Mouse (Mus musculus) heart, postnatal 0 days (tissue): ENCODE data around the gene Rxra. TPM values are rescaled to one million over a fixed set of nuclear protein-coding genes. Genes with fewer than 3 reads are reported as not detected.

Experiments
- ATAC-seq: fragments of 200-750 bp; cut with Nextera tagmentation; 2 replicates; pipeline ENCODE4 v1.8.0; 2017; ENCODE audit warnings: low read depth, moderate number of reproducible peaks, moderate library complexity; ENCODE audit not compliant: insufficient read depth
- DNase-seq: peaks from one replicate; pipeline ENCODE4 v3.0.0-alpha.2; 2016; ENCODE audit warnings: low spot score
- H3K27ac ChIP-seq: fragments of 300-500 bp; sonication (generic); 2 replicates; pipeline ENCODE4 v1.5.1; 2014; ENCODE audit warnings: low read depth, mild to moderate bottlenecking
- H3K27me3 ChIP-seq: fragments of 300-500 bp; sonication (generic); 2 replicates; pipeline ENCODE4 v1.6.1; 2014; ENCODE audit warnings: low read length, mixed read lengths; ENCODE audit not compliant: control insufficient read depth, insufficient read depth
- H3K36me3 ChIP-seq: fragments of 300-500 bp; sonication (generic); replicated peaks from 2 replicates; pipeline ENCODE4 v1.6.1; 2014; ENCODE audit warnings: low read length, mixed read lengths; ENCODE audit not compliant: control insufficient read depth, insufficient read depth
- H3K4me1 ChIP-seq: fragments of 300-500 bp; sonication (generic); 2 replicates; pipeline ENCODE4 v1.6.1; 2014; ENCODE audit warnings: antibody characterized with exemption; ENCODE audit not compliant: control insufficient read depth, insufficient read depth
- H3K4me2 ChIP-seq: fragments of 300-500 bp; sonication (generic); 2 replicates; pipeline ENCODE4 v1.6.1; 2014; ENCODE audit warnings: low read depth, mild to moderate bottlenecking, low read length, moderate library complexity
- H3K4me3 ChIP-seq: fragments of 300-500 bp; sonication (generic); 2 replicates; pipeline ENCODE4 v1.5.1; 2014; ENCODE audit warnings: low read depth, low read length
- H3K9ac ChIP-seq: fragments of 300-500 bp; sonication (generic); replicated peaks from 2 replicates; pipeline ENCODE4 v1.6.1; 2014; ENCODE audit warnings: low read depth, low read length, mixed read lengths
- H3K9me3 ChIP-seq: fragments of 300-500 bp; sonication (generic); replicated peaks from 2 replicates; pipeline ENCODE4 v1.6.1; 2016; ENCODE audit warnings: low read length; ENCODE audit not compliant: control insufficient read depth
- CTCF ChIP-seq: IDR thresholded peaks from 2 replicates; pipeline ENCODE4 v1.5.1; 2016; ENCODE audit warnings: antibody characterized with exemption, control low read depth, low read depth
- EP300 ChIP-seq: IDR thresholded peaks from 2 replicates; pipeline ENCODE4 v1.6.1; 2016; ENCODE audit warnings: antibody characterized with exemption, low read depth
- WGBS: fragments of 180-500 bp; shearing (Covaris S2); extraction: QIAGEN DNeasy Blood & Tissue Kit; methylation state at CpG from one replicate; pipeline ENCODE4 v1.1.7; 2014; 5-methylcytosine and 5-hydroxymethylcytosine counted together
- polyA plus RNA-seq: library from polyadenylated mRNA; unstranded; fragments of >200 nt; fragmentation: Nextera tagmentation; extraction: Ambion mirVana; gene quantifications from 2 replicates; pipeline ENCODE4 v1.2.1, GENCODE M21; 2015
- total RNA-seq: library from RNA; depleted of rRNA; stranded (reverse); fragments of >200 nt; gene quantifications from 2 replicates; pipeline ENCODE4 v1.2.3, GENCODE M21; 2014; ENCODE audit warnings: low replicate concordance

Rxra gene
- total and polyA plus RNA-seq, 2 experiments from 2014 or later: 5.5 to 56.9 TPM

GRCm38 (mm10) chr2:27777756-27778155 is 101.5 kb downstream of the Rxra start:
- ATAC-seq: no peak
- TF ChIP-seq EP300 (no peak), CTCF (no peak)
- no peaks in the 10 kb centered on the region for H3K36me3 ChIP-seq
- no peaks in the 10 kb centered on the region for H3K9me3 ChIP-seq
- no peaks in the 10 kb centered on the region for H3K27me3 ChIP-seq
- H3K27ac ChIP-seq: no peak overlapping the region
- DNase-seq: no peak
- H3K4me2 ChIP-seq: no peak overlapping the region
- WGBS: 66% methylated on average over 2 of the region's 2 CpGs
- no peak overlapping the region for H3K4me3 ChIP-seq
- no peak overlapping the region for H3K9ac ChIP-seq
- H3K4me1 ChIP-seq: no peaks in the 10 kb centered on the region

- Histone ChIP-seq H3K27me3 (no peaks in the 10 kb centered on the region), H3K36me3 (no peaks in the 10 kb centered on the region), H3K4me1 (no peaks in the 10 kb centered on the region), H3K9me3 (no peaks in the 10 kb centered on the region), H3K4me3 (no peak overlapping the region), H3K9ac (no peak overlapping the region), H3K4me2 (no peak overlapping the region), H3K27ac (no peak overlapping the region)
- WGBS: 53% methylated on average over 6 of the region's 6 CpGs
- no peak for ATAC-seq
- DNase-seq: no peak
- TF ChIP-seq CTCF (no peak), EP300 (no peak)
Measured at GRCm38 (mm10) chr2:27778289-27778688, 102.0 kb downstream of the Rxra start.

GRCm38 (mm10) chr2:27779291-27779866 is 103.1 kb downstream of the Rxra start:
- WGBS: 63% methylated on average over 9 of the region's 9 CpGs
- no peak for ATAC-seq
- Histone ChIP-seq H3K4me1 (no peaks in the 10 kb centered on the region), H3K27ac (no peak overlapping the region), H3K9ac (no peak overlapping the region), H3K27me3 (no peaks in the 10 kb centered on the region), H3K4me2 (no peak overlapping the region), H3K36me3 (no peaks in the 10 kb centered on the region), H3K9me3 (no peaks in the 10 kb centered on the region), H3K4me3 (no peak overlapping the region)
- TF ChIP-seq EP300 (no peak), CTCF (no peak)
- DNase-seq: no peak

GRCm38 (mm10) chr2:27780162-27780561 is 103.9 kb downstream of the Rxra start:
- Histone ChIP-seq H3K4me2 (no peak overlapping the region), H3K27me3 (no peaks in the 10 kb centered on the region), H3K9me3 (no peaks in the 10 kb centered on the region), H3K36me3 (no peaks in the 10 kb centered on the region), H3K4me3 (no peak overlapping the region), H3K9ac (no peak overlapping the region), H3K4me1 (no peaks in the 10 kb centered on the region), H3K27ac (no peak overlapping the region)
- DNase-seq (no peak), ATAC-seq (no peak)
- TF ChIP-seq EP300: no peak
- TF ChIP-seq CTCF: no peak
- 83% methylated on average over 7 of the region's 7 CpGs for WGBS

- H3K27me3 ChIP-seq: 0 out of 2 replicates have a peak, but pooled peaks cover 5% of the 10 kb centered on the region
- no peak overlapping the region for H3K9ac ChIP-seq
- H3K4me2 ChIP-seq: no peak overlapping the region
- no peak overlapping the region for H3K27ac ChIP-seq
- DNase-seq (no peak), ATAC-seq (no peak)
- H3K4me1 ChIP-seq: no peaks in the 10 kb centered on the region
- H3K9me3 ChIP-seq: no peaks in the 10 kb centered on the region
- WGBS: 85% methylated on average over 8 of the region's 8 CpGs
- TF ChIP-seq EP300: no peak
- H3K36me3 ChIP-seq: no peaks in the 10 kb centered on the region
- H3K4me3 ChIP-seq: no peak overlapping the region
Measured at GRCm38 (mm10) chr2:27785363-27785762, 109.1 kb downstream of the Rxra start.

GRCm38 (mm10) chr2:27785973-27786417 is 109.8 kb downstream of the Rxra start:
- DNase-seq (no peak), ATAC-seq (no peak)
- Histone ChIP-seq H3K4me2 (no peak overlapping the region), H3K4me3 (no peak overlapping the region), H3K27me3 (0 out of 2 replicates have a peak, but pooled peaks cover 5% of the 10 kb centered on the region), H3K9me3 (no peaks in the 10 kb centered on the region), H3K27ac (no peak overlapping the region), H3K9ac (no peak overlapping the region), H3K36me3 (no peaks in the 10 kb centered on the region), H3K4me1 (no peaks in the 10 kb centered on the region)
- 74% methylated on average over 6 of the region's 6 CpGs for WGBS
- no peak for TF ChIP-seq CTCF
- no peak for TF ChIP-seq EP300
